Mouse (Mus musculus) myocyte (in vitro differentiated cells): ENCODE measurements around the gene Iqgap2.

Experiments
- CEBPB ChIP-seq: IDR thresholded peaks from 2 replicates; pipeline ENCODE4 v1.6.1; 2011; ENCODE audit warnings: mild to moderate bottlenecking, moderate library complexity; ENCODE audit not compliant: poor library complexity, insufficient read depth, severe bottlenecking
- E2F4 ChIP-seq: IDR thresholded peaks from one replicate; pipeline ENCODE4 v1.6.1; 2011; ENCODE audit warnings: mild to moderate bottlenecking, control low read depth, moderate library complexity; ENCODE audit not compliant: insufficient read depth
- MAX ChIP-seq: IDR thresholded peaks from one replicate; pipeline ENCODE4 v1.6.1; 2011; ENCODE audit warnings: low read depth, mild to moderate bottlenecking, control low read depth
- POLR2A ChIP-seq: IDR thresholded peaks from one replicate; pipeline ENCODE4 v1.6.1; 2011; ENCODE audit warnings: low read depth, mild to moderate bottlenecking, control low read depth, moderate library complexity; ENCODE audit not compliant: insufficient read length
- POLR2AphosphoS2 ChIP-seq: IDR thresholded peaks from one replicate; pipeline ENCODE4 v1.6.1; 2011; ENCODE audit warnings: low read depth, control low read depth; ENCODE audit not compliant: insufficient read length
- TCF12 ChIP-seq: IDR thresholded peaks from one replicate; pipeline ENCODE4 v1.6.1; 2011; ENCODE audit warnings: mild to moderate bottlenecking, control low read depth; ENCODE audit not compliant: poor library complexity, insufficient read depth, severe bottlenecking
- USF1 ChIP-seq: IDR thresholded peaks from one replicate; pipeline ENCODE4 v1.6.1; 2011; ENCODE audit warnings: low read depth, mild to moderate bottlenecking, control low read depth, moderate library complexity

GRCm38 (mm10) chr13:95790883-95791282 is 100.8 kb downstream of the Iqgap2 start:
- TF ChIP-seq POLR2A, result no peak
- no peak for TF ChIP-seq TCF12
- no peak for TF ChIP-seq CEBPB
- no peak for TF ChIP-seq MAX
- TF ChIP-seq USF1, result no peak
- no peak for TF ChIP-seq E2F4
- TF ChIP-seq POLR2AphosphoS2, result no peak
